Mouse (Mus musculus): ENCODE measurements around the gene Gm4353.

Gm4353 gene

DNA sequence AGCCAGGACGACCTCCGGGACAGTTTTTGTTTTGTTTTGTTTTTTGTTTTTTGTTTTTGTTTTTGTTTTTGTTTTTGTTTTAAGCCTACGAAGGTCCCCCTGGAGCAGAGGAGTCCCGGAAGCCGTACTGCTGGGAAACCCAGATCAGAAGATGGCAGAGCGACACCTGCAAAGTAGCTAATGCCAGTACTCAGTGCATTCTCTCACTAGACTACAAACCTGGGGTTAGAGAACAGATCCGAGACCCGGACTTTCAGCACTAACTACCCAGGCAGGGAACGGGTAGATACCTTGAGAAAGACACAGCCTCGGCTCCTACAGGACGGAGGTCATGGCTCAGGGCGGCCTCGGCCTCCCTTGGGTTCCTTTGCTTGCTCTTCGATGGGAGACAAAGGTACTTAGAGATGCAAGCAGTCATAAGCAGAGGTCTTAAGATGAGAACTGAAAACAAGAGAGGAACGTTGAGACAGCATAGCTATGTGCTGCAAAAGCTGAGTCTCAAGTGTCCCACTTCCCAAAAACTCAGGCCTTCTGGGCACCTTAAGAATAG is 43.9 kb downstream of the Gm4353 start:
- DNase-seq (ENCODE audit: low spot score), result no peak

DNA sequence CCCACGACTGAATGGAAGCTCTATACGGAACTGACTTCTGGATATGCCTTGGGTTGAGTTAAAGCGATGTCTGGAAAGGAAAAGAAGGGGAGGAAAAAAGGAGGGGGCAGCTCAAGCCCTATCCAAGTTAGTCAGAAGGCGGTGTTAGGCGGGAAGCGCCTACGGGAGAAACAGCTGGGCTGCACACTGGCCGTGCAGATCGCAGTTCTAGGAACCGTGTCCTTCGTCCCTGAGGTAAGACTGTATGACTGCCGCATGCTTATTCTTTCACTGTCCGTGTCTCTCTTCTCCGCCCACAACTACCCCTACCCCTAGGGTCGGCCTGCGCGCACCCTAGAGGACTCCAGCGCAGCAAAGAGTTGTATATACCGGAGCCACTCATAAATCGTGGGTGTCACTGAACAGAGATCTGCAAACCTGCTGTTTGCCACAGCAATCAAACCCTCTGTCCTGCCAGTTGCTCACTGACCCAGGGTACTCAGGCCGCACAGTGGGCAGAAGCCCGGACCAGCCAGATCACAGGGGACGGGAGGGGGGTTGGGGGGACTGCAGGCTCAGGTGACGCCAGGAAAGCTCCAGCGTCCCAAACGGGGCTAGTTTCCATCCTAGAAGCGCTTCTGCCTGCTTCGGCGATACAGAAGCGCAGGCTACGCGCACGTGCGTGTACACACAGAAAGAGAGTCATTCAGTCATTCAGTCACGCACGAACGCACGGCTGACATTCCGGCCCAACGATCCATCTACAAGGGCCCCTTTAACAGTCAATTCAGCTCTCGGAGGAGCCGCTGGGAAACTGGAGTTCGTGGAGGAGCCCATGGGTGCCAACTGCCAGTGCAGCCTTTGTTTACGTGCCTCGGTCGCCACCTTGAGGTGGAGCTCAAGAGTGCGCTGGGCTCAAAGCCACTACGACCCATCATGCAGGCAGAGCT is 44.6 kb downstream of the Gm4353 start:
- peak; percentile 66 for DNase-seq (ENCODE audit: low spot score)

DNA sequence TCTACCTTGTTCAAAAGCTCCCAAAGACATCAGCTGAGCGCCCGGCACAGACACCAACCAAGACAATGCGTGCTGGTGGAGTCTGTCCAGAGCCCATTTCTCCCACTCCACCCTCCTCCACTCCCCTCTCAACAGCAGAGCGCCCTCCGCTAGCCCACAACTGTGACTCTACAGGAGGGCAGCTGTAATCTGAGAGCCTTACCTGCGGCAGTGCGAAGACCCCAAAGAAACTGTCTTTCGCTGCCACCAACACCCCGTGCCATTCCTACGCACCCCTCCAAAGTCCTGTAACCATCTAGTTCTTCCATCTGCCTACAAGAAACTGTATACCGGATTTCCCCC is 45.3 kb downstream of the Gm4353 start, which contains the start of gene 1110004F10Rik:
TSS of gene 1110004F10Rik (plus strand) at position 202 of the 342 bp plus-strand sequence.
- DNase-seq (ENCODE audit: low spot score), result no peak

DNA sequence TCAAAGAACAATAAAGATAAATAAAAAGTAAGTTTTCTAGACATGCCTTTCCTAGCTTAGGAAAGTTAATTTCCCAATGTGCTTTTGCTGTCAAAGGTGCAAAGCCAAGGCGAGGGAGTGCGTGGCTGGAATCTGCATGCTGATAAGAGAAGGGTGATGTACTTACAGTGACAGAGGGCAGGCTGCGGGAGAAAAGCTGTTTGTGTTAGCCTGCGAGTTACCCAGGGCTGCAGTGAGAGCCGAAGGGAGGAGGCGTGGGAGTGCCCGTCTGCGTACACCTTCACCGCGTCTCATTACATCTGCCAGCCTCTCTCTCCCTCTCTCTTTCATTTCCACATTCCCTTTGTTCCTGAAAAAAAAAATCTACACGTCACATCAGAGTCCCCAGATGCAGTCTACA is 45.9 kb downstream of the Gm4353 start, which contains the start of gene Sox6:
TSS of gene Sox6 (minus strand) at position 286 of the 400 bp plus-strand sequence.
- no peak for DNase-seq (ENCODE audit: low spot score)

DNA sequence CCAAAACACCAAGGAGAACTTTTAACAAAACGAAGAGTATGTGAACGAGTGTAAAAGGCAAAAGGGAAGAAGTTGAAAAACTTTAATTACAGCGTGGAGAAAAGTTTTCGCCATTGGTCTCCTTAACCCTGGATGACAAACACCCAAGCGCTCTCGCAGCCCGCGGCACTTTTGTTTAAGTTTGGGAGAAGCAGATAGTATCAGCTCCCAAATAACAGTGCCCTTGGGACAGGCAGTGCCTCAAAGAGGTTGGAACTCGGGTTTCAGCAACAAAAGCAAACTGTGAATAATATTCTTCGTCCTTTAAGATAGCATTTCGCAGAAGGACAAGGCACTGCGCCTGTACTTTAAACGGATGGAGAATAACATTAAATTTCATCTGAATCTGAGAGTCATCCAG is 46.4 kb downstream of the Gm4353 start:
- DNase-seq (ENCODE audit: low spot score), result no peak

DNA sequence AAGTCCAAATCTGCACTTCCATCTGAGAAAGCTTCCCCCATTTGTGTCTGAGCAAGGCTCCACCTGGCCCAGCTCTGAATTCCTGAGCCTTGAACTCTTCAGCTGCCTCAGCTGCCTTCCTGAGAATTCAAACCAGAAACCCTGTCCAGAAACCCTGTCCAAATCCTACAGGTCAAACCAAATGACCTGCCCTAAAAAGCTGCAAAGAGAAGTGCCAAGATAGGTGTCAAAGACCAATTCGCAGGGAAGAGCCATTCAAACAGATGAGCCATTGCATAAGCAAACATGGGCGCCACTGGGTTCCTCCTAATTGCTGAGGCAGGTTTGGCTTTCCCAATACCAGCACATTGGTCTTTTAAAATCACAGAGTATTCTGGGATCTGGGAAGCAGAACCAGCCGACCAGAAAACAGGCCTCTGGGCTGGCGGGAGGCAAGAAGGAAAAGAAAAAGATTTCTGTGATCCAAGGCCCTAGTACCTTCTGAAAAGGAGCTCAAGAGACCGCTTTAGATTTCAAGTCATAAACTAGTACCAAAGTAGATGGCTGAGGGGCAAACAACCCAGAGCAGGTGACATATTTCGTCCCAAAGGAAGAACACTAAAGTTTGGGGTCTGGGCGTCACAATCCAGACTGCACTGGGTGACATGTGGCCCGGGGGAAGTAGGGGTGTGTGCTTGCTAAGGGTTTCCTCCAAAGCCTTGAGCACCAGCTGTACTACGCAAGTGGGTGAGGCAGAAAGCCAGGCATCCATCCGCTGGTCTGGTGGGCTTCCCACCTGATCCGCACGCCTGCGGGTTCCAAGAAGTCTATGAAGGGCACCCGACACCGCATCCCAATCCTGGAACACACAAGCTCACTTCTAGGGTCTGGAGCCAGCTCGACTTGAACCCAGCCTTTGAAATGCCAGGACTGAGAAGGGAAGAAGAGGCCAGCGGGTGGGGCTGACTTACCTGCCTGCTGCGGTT is 47.6 kb downstream of the Gm4353 start:
- no peak for DNase-seq (ENCODE audit: low spot score)

DNA sequence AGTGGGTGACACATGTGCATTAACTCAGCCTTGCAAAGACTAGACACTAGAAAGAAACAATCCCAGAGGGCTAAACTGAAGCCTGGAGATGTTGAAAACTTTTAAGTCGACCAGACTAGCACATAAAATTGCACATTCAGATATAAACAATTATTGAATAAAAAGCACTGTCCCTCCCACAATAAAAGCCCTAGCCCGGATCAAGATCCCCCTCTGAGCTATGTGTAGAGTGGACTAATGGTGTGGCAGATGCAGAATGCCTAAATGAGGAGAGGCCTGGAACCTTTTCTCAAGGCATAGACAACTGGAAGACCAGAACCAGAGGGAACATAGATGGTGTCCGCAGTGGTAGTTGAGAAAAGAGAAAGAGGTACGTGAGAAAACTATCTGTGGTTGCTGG is 48.9 kb downstream of the Gm4353 start:
- no peak for DNase-seq (ENCODE audit: low spot score)

DNA sequence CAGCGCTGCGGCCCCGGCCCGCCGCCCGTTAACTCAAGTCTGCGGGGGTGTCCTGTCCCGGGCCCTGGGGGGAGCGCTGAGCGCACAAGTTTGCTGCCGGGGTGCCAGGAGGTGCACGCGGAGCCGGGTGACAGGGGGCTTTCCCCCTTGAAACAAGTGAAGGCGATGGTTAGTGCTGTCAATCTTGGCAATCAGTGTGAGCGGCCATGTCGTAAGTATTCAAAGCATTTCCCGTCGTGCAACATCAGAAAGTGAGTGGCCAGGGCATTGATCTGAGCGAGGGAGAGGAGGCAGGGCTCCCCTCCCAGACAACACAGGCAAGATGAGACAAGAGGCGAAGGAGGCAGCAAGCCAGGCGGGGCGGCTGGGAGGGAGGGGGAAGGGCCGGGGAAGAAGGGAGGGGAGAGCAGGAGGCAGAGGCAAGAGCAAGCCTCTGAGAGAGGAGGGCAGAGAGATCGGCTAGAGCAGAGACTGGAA is 50.1 kb downstream of the Gm4353 start:
- DNase-seq (ENCODE audit: low spot score), result no peak

DNA sequence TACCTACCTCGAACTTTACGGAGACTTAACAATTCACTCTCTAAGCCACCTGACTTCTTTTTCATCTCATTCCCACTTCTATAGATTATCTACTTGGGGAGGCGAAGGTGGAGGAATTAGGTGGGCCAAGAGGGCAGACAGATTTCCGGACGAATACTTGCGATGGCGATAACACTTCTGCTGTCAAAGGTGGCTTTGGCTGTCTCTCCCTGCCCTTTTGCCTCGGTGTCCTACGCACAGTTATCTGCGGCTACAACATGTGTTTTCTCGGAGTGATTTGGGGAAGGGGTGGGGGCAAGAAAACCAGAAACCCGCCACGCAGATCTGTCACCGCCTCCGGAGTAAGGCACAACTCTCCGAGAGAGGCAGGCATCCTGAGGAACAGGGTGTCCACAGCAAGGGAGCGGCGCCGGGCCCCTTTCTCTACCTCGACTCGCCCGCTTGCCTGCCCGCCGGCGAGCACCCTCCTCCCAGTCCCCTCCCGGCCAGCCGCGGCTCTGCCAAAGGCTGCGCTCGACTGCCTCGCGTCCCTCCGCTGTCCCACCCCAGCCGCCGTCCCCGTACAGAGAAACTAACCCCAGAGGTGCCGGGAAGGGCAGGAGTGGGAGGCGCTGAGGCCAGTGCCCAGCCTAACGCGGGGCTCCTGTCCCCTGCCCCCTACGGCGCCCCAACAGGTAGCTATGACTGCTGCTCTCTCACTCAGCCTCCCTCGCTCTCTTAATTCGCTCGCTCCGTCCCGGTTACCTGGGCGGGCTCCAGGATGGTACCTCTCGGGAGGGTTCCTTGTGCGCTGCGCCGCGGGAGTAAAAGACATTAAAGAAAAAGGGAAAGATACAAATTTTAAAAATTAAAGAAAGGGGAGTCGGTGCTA is 50.8 kb downstream of the Gm4353 start:
- DNase-seq (ENCODE audit: low spot score), result no peak

Data from T-cell, adult 2 months (primary cell).